Mouse (Mus musculus): ENCODE results near the gene Mterf1a. TPM values are rescaled to one million over a fixed set of nuclear protein-coding genes. Genes with fewer than 3 reads are reported as not detected.

Gene Mterf1a
- polyA plus RNA-seq (2017; shearing (Covaris generic)), result 28.7 TPM

DNA sequence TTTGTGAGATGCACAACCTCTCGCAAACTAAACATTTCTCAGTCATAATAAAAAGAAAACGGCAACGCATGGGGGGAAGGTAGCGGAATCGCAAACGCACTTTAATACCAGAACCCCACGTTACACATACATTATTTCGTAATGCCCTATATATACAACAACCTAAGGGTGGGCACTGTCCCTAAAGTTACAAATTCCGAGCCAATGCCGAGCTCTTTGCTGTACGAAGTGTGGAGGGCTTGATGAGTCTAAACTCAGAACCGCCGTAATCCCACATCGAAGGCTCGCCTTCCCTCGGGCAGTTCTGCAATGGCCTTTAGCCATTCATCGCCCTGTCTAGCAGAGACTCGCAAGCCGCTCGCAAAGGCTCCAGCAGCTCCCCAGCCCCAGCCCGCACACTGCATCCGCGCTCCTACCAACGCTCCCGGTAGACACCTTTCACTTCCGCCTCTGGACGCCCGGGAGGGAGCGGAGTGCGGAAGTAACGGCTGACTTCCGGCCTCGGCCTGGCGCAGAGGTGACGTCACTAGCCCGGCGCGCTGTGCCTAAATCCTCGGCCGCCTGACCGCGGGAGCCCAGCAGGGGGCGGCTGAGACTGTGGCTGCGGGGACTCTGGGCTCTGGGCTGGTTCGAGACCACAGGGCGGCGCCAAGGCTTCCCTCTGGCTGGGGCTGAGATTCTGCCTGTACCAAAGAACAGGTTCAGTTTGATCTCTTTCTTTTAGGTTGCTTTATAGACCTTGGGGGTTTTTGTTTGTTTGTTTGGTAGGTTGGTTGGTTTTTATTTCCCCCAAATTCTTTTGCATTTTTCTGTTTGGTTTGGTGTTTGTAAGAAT lies at the start of gene Mterf1a:
Gene Mterf1a (minus strand): TSS at position 475 of the 835 bp plus-strand sequence.

DNA sequence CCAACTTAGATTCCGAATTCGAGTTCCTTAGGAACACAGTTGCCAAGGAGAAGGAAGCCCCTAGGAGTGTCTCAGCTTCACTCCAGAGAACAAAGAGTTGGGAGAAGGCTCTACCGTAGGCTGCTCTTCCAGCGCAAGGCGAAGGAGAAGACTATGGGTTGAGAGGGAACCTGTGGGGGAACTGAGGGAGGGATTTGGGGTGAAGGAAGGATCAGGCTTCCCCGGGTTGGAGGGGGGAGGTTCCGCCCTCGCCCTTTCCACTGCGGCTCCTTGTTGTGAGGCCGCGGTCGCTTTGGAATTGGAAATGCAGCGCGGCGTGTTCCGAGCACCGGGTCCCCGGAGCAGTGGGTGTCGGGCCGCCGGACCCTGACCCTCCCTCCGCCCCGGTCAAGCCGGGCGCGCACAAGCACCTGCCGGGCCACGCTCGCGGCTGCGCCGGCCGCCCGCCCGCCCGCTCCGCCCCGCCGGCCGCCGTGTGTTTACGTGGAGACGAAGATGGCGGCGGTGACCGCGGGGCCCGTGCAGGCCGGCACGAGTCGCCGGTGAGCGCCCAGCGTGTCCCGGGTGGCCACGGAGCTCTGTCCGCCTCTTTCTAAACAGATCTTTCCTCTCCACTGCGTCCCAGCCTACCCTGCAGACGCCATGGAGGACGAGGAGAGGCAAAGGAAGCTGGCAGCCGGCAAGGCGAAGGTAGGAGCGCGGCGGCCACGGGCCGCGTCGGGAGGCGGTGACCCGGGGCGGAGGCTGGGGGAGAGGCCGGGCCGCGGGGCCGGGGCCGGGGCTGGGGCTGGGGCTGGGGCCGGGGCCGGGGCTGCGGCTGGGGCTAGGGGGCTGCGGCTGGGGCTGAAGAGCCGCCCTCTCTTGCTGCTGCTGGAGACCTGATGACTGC lies 34.3 kb upstream of the Mterf1a start, which contains the start of gene Akap9:
Gene Akap9 (plus strand): TSS at position 254 of the 889 bp plus-strand sequence.

DNA sequence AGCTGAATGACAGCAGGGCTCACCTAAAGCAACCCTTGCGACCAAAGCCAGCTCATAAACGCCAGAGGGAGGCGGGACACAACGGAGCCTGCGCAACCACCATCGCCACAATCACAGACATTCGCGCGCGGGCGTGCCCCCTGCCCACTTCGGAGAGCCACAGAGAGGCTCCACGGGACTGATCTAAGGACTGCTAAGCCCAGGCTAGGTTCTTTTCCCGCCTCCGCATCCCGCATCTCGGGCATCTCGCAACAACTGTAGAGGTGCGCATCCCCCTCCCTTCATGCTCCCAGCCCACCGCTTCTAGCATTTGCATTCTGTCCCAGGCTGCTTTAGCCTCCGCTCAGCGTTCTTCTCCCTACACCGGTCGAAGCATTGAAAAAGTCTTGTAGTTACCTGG lies 48.7 kb downstream of the Mterf1a start, which contains the start of gene Lrrd1:
Gene Lrrd1 (plus strand): TSS at position 148 of the 400 bp plus-strand sequence.

Other genes with a start within 250 kb of the Mterf1a start
- gene Tmbim7, start 242.8 kb downstream of the Mterf1a start, polyA plus RNA-seq (2017; shearing (Covaris generic)), result not detected
- gene Gatad1, start 236.7 kb downstream of the Mterf1a start, polyA plus RNA-seq (2017; shearing (Covaris generic)), result 23.0 TPM
- gene Ankib1, start 91.0 kb downstream of the Mterf1a start, polyA plus RNA-seq (2017; shearing (Covaris generic)), result 41.1 TPM
- gene Krit1, start 90.7 kb downstream of the Mterf1a start, polyA plus RNA-seq (2017; shearing (Covaris generic)), result 74.4 TPM
- 0.16 TPM for gene Lrrd1, start 48.8 kb downstream of the Mterf1a start, polyA plus RNA-seq (2017; shearing (Covaris generic))
- gene Akap9, start 34.1 kb upstream of the Mterf1a start, polyA plus RNA-seq (2017; shearing (Covaris generic)), result 133 TPM
- 37.4 TPM for gene Cyp51, start 210.8 kb upstream of the Mterf1a start, polyA plus RNA-seq (2017; shearing (Covaris generic))